Mouse (Mus musculus): ENCODE results near the gene Ccdc8. TPM values are rescaled to one million over a fixed set of nuclear protein-coding genes. Genes with fewer than 3 reads are reported as not detected.

The Ccdc8 gene
- total RNA-seq, 2 experiments from 2014 or later, result 2.2 to 2.8 TPM

Other genes with a start within 250 kb of the Ccdc8 start
- 1 to 10 TPM; 2.1 to 2.7 TPM for gene Slc1a5, start 211.4 kb upstream of the Ccdc8 start, total RNA-seq (2021)
- 100 to 1,000 TPM; 288 to 292 TPM for gene Strn4, start 176.8 kb upstream of the Ccdc8 start, total RNA-seq (2021)
- gene Fkrp, start 176.0 kb upstream of the Ccdc8 start, total RNA-seq (2021), result 10 to 100 TPM; 41.8 to 44.7 TPM
- gene Prkd2, start 149.8 kb upstream of the Ccdc8 start, total RNA-seq (2021), result 1 to 10 TPM; 5.8 to 8.2 TPM
- gene Dact3, start 117.4 kb upstream of the Ccdc8 start, total RNA-seq (2021), result 100 to 1,000 TPM; 146 to 149 TPM
- 1 to 10 TPM; 2.4 to 2.7 TPM for gene Gng8, start 100.9 kb upstream of the Ccdc8 start, total RNA-seq (2021)
- not detected for gene Ptgir, start 86.2 kb upstream of the Ccdc8 start, total RNA-seq (2021)
- gene Calm3, start 68.6 kb upstream of the Ccdc8 start, total RNA-seq (2021), result 1,000 to 10,000 TPM; 2,055 to 2,361 TPM
- gene Pnmal2, start 48.0 kb upstream of the Ccdc8 start, total RNA-seq (2021), result 100 to 1,000 TPM; 345 to 361 TPM
- 100 to 1,000 TPM; 119 to 124 TPM for gene Pnmal1, start 33.0 kb upstream of the Ccdc8 start, total RNA-seq (2021)
- 10 to 100 TPM; 55.2 to 56.6 TPM for gene Gm42372, start 9.6 kb upstream of the Ccdc8 start, total RNA-seq (2021)
- 100 to 1,000 TPM; 147 to 149 TPM for gene Ppp5c, start 35.2 kb downstream of the Ccdc8 start, total RNA-seq (2021)
- 10 to 100 TPM in 1 of 2 experiments, 1 to 10 TPM in 1; 4.3 to 14.4 TPM for gene Hif3a, start 69.7 kb downstream of the Ccdc8 start, total RNA-seq (2021)
- 1 to 10 TPM; 3.0 to 3.8 TPM for gene Psg16, start 81.3 kb downstream of the Ccdc8 start, total RNA-seq (2021)
- gene Ceacam3, start 157.6 kb downstream of the Ccdc8 start, total RNA-seq (2021), result not detected
- gene Psg29, start 210.8 kb downstream of the Ccdc8 start, total RNA-seq (2021), result not detected